Mouse (Mus musculus) E14TG2a.4 (cell line): ENCODE measurements at regions not wholly inside any gene's neighbourhood (a gene's known extent, or its start where the extent isn't known, plus 50 kb on each side); places are given as distances from the start of the nearest gene placed in this dataset.

Source experiments
- CTCF ChIP-seq: conservative IDR thresholded peaks from 2 replicates; pipeline ENCODE4 v1.5.1; 2014; ENCODE audit warnings: low read length
- NANOG ChIP-seq: IDR thresholded peaks from 2 replicates; pipeline ENCODE4 v1.6.1; 2014; ENCODE audit warnings: borderline replicate concordance, low read length, mixed read lengths
- POU5F1 ChIP-seq: IDR thresholded peaks from 2 replicates; pipeline ENCODE4 v1.6.1; 2014; ENCODE audit warnings: low read length, borderline replicate concordance

DNA sequence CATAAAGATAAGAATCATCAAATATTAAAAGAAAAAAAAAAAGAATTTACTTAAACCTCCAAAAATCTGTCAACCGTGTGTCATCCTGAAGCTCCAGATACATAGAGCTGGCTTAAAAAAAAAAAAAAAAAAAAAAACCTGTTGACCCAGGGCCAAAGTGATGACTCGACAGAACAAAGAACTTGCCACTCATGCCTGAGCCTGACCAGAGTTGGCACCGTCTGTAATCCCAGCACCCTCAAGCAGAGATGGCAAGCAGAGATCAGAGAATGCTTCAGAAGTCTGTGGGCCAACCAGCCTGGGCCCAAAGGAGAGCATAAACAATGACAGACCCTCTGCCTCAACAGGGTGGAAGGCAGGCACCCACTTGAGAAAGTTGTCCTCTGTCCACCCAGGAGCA lies 230.3 kb downstream of the Nfkbiz start:
- TF ChIP-seq POU5F1, result no peak
- no peak for TF ChIP-seq CTCF
- TF ChIP-seq NANOG, result no peak
